In genomic region chr5:129208845-129209244, GRCm38 (mm10) we compare ENCODE assay signal across 14 mouse cellular contexts.
"Had no signal": no experiment of that assay in that cellular context is flagged by ENCODE, and none has a peak within 500 bp of the region (broad histone marks: within the 10 kb centered on the region; RNA-seq: fewer than 3 reads in every experiment).

No protein-coding gene starts in this region.

- H3K4me2 ChIP-seq: liver, embryonic 13.5 days; lung, embryonic 15.5 days; midbrain, embryonic 13.5 days; neural tube, embryonic 15.5 days had no signal

- H3K9ac ChIP-seq: liver, embryonic 13.5 days; liver, postnatal 0 days; lung, embryonic 15.5 days; midbrain, embryonic 13.5 days; neural tube, embryonic 15.5 days had no signal

- ATAC-seq: intestine, embryonic 16.5 days; liver, postnatal 0 days; midbrain, embryonic 13.5 days had no signal

- H3K9me3 ChIP-seq: limb, embryonic 10.5 days; liver, embryonic 13.5 days; lung, embryonic 15.5 days; midbrain, embryonic 13.5 days; neural tube, embryonic 15.5 days had no signal

- DNase-seq: kidney, adult 2 months; liver, embryonic 13.5 days; liver, postnatal 0 days; lung, postnatal 14 days; right cerebral cortex, adult 18-20 months; thymus, postnatal 4 days had no signal

- H3K36me3 ChIP-seq: limb, embryonic 10.5 days; liver, embryonic 13.5 days; lung, embryonic 15.5 days; midbrain, embryonic 13.5 days; neural tube, embryonic 15.5 days had no signal

- H3K27me3 ChIP-seq: liver, embryonic 13.5 days; lung, embryonic 15.5 days had no signal

- H3K4me3 ChIP-seq: left cerebral cortex, adult 2 months; limb, embryonic 10.5 days; liver, embryonic 13.5 days; lung, embryonic 15.5 days; midbrain, embryonic 13.5 days; myocyte; neural tube, embryonic 15.5 days had no signal

- H3K4me1 ChIP-seq: liver, embryonic 13.5 days; lung, embryonic 15.5 days had no signal

- H3K27ac ChIP-seq: left cerebral cortex, adult 2 months; limb, embryonic 10.5 days; liver, embryonic 13.5 days; lung, embryonic 15.5 days; midbrain, embryonic 13.5 days; neural tube, embryonic 15.5 days; stomach, postnatal 0 days had no signal
